Mouse (Mus musculus): ENCODE measurements at regions not wholly inside any gene's neighbourhood (a gene's known extent, or its start where the extent isn't known, plus 50 kb on each side); places are given as distances from the start of the nearest gene placed in this dataset.

- in situ Hi-C loops (cut with MboI, MseI): no loop called here
Observed at GRCm38 (mm10) chr13:98438206-98438605, 53.6 kb downstream of the Gm10320 start.

DNA sequence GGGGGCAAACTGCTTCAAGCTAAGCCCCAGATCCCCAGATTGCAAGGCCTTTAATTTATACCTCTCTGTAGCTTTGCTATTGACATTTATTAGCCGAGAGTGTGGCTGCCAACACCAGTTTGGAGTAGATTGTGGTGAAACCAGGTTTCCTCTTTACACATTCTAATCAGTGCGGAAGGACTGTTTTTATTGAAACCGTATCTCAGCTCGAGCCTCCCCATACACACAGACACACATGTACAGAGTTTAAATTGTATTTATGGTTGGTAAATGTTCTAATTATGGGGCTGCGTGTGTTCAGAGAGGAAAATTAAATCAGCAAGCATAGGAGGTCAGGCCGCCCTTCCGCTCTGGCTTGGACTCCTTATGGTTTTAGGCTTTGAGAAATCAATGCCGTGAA, 54.8 kb downstream of the Gm10320 start:
- in situ Hi-C loops (cut with MboI, MseI): no loop called here

GRCm38 (mm10) chr13:98435245-98435975, 56.4 kb downstream of the Gm10320 start:
- in situ Hi-C loops (cut with MboI, MseI): no loop called here

DNA sequence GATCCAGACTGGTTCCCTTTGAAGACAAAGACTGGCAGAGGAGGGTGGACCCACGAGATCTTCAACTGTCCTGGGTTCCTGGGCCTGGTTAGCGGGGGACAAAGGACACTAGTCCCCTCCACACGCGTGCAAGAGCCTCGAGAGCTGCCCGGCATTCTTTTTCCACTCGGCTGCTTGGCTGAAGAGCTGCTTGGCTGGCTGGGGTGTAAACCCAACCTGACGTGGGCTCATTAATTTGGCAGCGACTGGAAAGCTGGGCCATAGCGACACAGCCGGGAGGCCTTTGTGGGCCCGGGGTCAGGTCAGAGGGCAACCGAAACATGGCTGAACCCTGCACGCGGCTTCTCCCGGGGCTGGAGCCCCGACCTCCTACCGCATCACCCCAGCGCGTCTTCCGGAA, 62.0 kb downstream of the Gm10320 start:
- in situ Hi-C loops (cut with MboI, MseI): loop anchor here in 1 of 2 experiments (10.0 kb wide), 1 partner anchor 1075 kb away; no protein-coding TSS in a partner anchor

GRCm38 (mm10) chr13:98427660-98428059, 64.1 kb downstream of the Gm10320 start:
- in situ Hi-C loops (cut with MboI, MseI): loop anchor here in 1 of 2 experiments (10.0 kb wide), 1 partner anchor 1073 kb away; no protein-coding TSS in a partner anchor

- in situ Hi-C loops (cut with MboI, MseI): loop anchor here in 1 of 2 experiments (10.0 kb wide), 1 partner anchor 1070 kb away; no protein-coding TSS in a partner anchor
Observed at GRCm38 (mm10) chr13:98425026-98425425, 66.8 kb downstream of the Gm10320 start.

DNA sequence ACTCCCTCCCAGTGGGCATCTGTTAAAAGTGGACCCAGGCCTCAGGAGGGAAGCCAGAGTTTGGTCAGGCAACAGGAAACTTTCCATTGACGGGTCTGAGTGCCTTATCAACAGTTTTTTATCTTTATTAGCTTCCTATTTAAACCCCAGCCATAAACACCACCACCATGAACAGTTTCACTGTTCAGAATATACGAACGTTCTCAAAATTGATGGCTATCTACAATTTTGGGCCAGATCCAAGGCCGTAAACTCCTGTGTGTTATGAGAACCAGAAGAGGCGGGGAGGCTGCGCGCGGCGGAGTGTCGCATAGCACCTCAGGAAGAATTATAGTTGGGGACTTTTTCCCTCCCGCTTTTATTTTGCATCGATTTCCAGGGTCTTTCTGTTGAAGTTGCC, 67.8 kb downstream of the Gm10320 start:
- in situ Hi-C loops (cut with MboI, MseI): loop anchor here in 1 of 2 experiments (10.0 kb wide), 1 partner anchor 1069 kb away; no protein-coding TSS in a partner anchor

DNA sequence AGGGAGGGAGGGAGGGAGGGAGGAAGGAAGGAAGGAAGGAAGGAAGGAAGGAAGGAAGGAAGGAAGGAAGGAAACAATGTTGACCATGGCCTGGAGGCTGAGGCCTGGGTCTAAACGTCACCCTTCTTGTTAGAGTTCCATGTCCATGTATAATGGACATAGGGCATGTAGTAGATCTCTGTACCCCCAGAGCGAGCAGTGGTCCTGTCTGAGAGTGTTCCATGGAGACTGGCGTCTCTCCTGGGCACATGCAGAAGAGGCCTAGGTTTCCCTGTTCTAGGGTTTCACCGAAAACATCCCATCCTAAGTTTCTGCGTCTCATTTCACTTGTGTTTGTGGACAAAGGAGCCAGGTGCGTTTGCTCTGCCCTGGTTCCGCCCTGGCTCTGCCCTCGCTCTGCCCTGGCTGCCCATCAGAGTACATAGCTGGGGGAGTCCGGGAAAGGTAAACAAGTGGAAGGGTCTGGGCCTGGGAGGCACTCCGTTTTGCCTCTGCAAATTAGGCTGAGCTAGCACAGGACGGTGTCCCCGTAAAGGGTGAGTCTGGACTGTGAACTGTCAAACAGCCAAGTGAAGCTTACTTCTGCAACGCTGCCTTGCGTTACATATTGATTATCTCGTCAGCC, 66.5 kb downstream of the Foxd1 start:
- in situ Hi-C loops (cut with MboI, MseI): loop anchor here in 1 of 2 experiments (10.0 kb wide), 1 partner anchor 1066 kb away; no protein-coding TSS in a partner anchor

GRCm38 (mm10) chr13:98417736-98418135, 63.7 kb downstream of the Foxd1 start:
- in situ Hi-C loops (cut with MboI, MseI): no loop called here

DNA sequence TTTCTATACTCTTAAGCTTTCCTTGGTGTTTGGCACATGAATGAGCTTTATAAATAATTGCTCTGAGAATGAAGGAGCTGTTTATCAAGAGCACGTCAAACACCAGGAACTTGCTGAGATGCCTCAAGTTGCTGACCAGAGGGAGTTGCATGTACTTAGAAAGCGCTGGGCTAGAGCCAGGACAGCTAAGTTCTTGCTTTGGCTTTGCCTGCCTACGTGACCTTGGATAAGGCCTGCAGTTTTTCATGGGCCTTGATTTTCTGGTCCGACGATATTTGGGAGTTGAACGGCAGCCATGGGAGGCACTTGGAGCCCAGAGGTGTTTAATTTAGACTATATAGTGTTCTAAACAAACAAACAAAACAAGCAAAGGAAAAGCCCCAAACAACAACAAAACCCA, 62.4 kb downstream of the Foxd1 start:
- in situ Hi-C loops (cut with MboI, MseI): no loop called here

DNA sequence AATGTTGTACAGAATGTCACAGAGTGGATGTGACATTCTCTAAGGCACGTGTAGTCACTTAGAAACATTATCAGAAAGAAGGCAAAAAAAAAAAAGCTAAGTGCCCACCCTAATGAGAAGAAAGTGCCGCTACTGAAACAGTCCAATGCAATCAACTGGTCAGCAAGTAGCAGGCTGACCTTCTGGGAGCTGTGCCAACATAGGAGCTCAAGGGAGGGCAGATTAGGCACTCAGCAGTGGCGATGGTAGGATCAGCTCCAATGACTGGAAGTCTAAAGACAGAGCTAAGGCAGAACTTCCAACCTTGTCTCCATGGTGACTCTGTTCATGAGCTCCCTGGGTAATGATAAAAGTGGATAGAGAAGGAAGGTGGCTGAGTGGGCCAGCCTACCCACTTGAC, 60.8 kb downstream of the Foxd1 start:
- in situ Hi-C loops (cut with MboI, MseI): no loop called here

DNA sequence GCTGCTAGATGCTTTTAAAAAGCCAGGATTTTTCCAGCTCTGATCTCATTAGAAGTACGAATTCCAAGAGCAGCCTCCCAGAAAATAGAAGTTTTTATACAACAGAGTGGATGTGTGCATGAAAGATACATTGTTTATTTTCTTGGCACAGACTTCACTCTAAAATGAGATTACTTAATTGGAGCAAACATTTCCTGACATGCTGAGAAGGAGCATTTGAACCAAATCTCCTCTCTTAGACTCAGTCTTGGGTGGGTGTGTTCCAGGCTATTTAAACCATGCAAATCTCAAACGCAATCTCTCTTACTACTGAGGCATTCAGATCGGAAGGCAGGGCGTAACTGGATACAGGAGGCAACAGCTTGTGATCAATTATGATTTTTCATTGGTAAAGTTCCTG, 59.2 kb downstream of the Foxd1 start:
- in situ Hi-C loops (cut with MboI, MseI): no loop called here
